Mouse (Mus musculus) urinary bladder, postnatal 36 days (tissue): ENCODE measurements at regions not wholly inside any gene's neighbourhood (a gene's known extent, or its start where the extent isn't known, plus 50 kb on each side); places are given as distances from the start of the nearest gene placed in this dataset.

ENCODE experiments used
- DNase-seq, 2 experiments: peaks; one replicate each; pipeline ENCODE4 v3.0.0; 2022; ENCODE audit warnings: low spot score in 2 of 2, mixed read lengths in 1 of 2

DNA sequence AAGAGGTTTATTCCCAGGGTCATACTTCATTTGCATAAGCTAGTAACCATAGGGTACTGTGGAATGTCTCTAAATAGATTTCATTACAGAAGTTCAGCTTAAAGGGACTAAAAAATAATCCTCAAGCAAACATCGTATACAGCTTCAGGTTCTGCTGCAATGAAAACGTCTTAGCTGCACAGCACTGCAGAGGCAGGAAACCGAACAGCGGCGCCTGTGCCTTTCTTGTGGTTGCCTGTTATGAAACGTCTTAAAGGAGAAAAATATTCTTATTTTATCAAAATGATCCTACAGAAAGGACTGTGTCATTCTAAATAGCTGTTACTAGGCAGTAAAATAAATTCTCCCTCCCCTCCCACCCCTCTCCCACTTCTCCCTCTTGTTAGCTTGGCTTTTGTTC, 226.0 kb upstream of the Fam241a start:
- DNase-seq, result no peak

GRCm38 (mm10) chr3:128120647-128121440, 224.7 kb upstream of the Fam241a start:
- DNase-seq, result no peak

DNA sequence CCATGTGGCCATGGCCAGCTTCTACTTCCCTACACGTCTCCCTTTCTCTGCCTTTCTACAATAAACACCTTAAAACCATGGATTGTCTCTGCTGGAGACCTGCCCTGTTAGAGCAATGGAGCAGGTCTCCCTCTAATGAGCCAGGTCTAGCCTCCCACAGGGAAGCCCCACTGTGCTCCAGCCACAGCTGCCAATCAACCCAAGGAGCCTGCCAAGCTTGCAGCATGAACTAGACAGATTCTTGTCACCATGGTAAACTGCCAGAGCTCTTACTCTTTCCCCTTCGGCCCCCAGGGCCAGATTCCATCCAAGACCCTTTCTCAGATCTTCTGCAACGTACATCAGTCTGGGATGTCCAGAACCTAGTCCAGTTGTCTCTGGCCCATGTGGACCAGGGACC, 217.1 kb upstream of the Fam241a start:
- no peak for DNase-seq

DNA sequence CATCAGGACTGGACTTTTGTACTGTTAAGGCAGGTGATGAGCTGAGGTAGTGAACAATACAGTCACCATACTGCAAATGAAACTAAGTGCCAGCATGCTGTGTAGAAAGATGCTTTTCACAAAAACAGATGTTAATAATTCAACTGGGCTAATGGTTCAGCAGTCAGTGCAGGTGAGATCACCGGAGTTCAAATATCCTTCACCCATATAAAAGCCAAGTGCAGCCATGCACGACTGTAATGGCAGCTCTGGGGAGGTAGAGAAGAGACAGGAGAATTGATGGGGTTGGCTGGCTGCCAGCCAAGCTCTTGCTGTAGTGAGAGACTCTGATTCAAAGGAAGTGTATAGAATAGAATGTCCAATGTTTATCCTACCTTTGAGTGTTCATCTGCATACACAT, 214.3 kb upstream of the Fam241a start:
- no peak for DNase-seq

GRCm38 (mm10) chr3:128104516-128104915, 208.4 kb upstream of the Fam241a start:
- DNase-seq, result no peak

DNA sequence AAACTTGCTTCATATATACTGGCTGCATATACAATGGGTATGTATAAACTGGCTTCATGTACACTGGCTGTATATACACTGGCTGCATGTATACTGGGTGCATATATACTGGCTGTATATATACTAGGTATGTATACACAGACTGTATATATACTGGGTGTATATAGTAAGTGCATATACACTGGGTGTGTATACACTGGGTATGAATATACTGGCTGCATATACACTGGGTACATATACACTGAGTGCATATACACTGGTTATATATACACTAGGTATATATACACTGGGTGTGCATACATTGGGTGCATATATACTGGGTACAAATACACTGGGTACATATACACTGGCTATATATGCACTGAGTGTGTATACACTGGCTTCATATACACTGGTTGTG, 196.9 kb upstream of the Fam241a start:
- no peak for DNase-seq

DNA sequence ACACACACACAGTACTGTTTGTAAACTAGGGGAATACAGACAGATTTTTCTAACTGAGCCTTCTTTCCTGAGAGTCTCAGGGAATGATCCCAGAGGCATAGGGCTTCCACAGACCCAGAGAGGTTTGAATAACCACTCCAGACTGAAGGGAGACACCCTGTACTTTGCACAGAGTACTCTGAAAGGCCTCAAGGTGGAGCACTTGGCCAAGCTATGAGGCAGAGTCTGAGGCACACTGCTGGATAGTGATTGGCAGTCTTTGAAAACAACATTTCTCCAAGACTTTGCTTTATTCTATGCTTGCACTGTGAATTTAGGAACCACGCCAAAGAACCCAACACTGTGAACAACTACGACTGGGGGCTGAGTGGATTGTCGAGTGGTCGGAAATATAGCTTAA, 192.1 kb upstream of the Fam241a start:
- peak in 1 of 2 experiments; percentile 25 for DNase-seq

GRCm38 (mm10) chr3:128087163-128087562, 191.0 kb upstream of the Fam241a start:
- DNase-seq, result no peak

- DNase-seq, result no peak
Measured at GRCm38 (mm10) chr3:128082463-128082862, 186.3 kb upstream of the Fam241a start.

- no peak for DNase-seq
Measured at GRCm38 (mm10) chr3:128081430-128081829, 185.3 kb upstream of the Fam241a start.

DNA sequence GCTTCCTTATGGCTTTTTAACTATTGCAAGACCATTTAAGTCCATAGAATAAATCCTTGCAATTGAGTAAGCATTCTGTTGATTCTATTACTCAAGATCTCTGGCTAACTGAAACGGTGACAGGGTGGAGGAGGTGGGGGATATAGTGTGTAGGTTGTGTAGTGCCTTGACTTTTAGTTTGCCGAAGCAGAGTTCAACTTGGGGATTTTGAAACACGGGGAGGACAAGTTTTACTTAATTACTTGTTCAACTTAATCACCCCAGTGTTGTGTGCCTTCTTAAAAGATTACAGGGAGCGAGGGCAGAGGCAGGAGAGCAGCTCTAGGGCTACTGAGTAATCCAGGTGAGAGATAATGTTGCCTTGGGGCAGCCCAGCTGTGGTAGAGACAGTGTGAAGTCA, 171.7 kb upstream of the Fam241a start:
- no peak for DNase-seq

DNA sequence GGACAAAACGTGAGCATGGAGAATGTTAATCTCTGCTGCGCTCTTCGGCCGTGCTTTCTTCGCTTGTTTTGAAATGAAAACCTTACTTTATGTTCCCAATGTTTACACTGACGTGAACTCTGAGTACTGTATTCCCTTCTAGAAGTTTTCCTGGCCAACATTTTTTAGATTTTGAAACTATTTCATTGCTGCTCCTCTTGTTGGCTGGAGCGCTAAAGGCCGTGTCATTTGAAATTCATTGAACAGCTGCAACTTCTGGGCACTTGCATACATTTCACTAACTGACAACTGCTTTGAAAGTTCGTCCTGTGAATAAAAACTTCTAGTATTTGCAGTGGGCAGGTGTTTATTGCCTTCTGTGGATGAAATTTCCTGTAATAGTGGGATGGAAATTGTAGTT, 157.9 kb upstream of the Fam241a start:
- DNase-seq, result no peak

DNA sequence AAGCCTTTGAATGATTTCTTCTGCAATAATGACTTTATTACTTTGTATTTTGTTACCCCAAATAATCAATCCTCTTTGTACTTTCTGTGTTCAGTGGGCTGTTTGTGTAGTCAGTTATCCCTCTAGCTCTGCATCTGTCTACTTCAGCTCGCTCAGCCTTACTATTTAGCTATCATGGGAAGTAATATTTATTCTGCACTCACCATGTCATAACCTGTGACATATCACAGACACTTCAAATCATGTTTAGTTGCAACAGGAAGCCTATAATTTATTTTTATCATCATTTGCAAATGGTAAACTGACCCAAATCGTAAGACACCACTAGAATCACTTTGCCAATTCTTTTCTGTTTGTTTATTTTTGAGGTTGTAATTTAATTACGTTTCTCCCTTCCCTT, 147.6 kb upstream of the Fam241a start:
- DNase-seq, result no peak

GRCm38 (mm10) chr3:128040407-128041115, 144.4 kb upstream of the Fam241a start:
- DNase-seq, result peak in 1 of 2 experiments; percentile 2

GRCm38 (mm10) chr3:128039185-128039584, 143.1 kb upstream of the Fam241a start:
- DNase-seq, result no peak

- DNase-seq, result no peak
Measured at GRCm38 (mm10) chr3:128036538-128036937, 140.4 kb upstream of the Fam241a start.

- no peak for DNase-seq
Measured at GRCm38 (mm10) chr3:128030352-128030751, 134.2 kb upstream of the Fam241a start.

DNA sequence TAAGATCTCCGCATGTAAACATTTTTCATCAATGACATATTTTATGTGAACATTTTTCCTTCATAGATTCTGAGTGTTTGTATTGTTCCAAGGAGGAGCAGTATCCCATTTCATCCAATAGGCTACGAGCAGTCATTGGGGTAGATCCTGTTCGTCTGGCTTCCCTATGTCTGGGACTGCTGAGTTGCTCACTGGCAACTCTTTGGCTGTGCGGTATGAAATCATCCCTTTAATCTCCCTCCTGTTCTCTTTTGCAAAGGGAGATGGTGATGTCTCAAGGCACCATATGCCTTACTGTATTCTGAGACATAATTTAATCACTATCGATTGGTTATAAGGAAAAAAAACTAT, 133.4 kb upstream of the Fam241a start:
- DNase-seq, result no peak

DNA sequence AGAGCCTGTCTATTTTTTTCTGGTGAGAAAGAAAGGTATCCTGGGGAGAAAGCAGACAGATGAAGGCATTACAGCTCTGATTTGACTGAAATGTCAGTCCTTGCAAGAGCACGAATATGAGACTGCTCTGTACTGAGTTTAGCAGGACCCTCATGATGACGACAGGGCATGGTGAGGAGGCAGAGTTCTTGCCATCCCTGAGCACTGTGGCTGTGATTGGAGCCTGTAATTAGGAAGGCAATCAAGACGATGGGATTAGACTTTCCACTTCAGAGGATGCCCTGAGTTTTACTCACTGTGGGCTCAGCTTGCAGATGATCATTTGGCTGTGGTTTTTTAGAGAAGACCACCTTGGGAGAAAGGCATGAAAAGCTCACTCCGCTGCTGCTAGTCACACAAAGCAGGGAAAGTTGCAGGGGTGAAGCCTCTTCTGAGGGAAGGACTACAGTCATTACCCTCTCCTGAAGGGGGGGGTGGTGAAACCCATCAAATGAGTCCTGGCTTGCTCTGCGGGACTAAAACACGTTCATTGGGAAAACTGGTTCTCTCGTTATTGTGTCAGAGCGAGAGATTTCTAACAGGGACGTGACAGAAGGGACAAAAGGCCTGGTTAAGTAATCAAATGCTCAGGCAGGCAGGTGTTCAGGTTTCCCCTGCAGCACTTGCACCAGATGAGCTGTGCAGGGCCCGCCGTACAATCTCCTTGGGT, 132.9 kb upstream of the Fam241a start:
- no peak for DNase-seq

DNA sequence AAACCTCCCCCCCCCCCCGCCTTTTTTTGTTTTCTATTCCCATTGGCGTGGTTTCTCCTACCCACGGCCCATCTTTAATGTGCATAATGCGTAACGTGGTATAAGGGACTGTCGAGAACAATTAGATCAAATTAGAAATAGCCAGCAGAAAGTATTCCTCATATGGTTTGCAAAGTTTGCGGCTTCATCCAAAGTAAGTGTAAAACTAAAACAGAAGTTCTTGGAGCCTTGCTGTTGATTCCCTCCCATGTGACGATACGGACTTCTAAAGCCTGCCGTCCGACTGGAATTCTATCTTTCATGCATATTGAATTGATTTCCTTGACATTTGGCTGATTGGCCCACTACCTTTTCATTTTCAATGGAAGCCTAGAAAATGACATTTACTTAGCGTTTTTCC, 128.7 kb upstream of the Fam241a start:
- no peak for DNase-seq

DNA sequence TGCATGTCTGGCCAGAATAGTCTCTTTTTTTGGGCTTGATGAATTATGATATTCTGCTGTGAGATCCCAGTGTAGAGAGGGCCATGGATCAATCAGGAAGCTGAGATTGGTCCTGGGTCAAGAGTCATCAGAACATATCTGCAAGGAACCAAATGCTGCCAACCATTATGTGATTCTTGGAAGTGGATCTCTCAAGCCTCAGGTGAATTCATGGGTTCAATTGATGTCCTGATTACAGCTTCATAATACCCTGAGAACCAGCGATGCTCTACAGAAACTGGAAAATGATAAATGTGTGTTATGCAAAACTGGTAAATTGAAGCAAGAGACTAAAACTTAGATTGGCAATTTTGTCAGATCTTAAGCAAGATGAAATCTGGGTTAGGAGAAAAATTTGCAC, 118.8 kb upstream of the Fam241a start:
- DNase-seq, result no peak

DNA sequence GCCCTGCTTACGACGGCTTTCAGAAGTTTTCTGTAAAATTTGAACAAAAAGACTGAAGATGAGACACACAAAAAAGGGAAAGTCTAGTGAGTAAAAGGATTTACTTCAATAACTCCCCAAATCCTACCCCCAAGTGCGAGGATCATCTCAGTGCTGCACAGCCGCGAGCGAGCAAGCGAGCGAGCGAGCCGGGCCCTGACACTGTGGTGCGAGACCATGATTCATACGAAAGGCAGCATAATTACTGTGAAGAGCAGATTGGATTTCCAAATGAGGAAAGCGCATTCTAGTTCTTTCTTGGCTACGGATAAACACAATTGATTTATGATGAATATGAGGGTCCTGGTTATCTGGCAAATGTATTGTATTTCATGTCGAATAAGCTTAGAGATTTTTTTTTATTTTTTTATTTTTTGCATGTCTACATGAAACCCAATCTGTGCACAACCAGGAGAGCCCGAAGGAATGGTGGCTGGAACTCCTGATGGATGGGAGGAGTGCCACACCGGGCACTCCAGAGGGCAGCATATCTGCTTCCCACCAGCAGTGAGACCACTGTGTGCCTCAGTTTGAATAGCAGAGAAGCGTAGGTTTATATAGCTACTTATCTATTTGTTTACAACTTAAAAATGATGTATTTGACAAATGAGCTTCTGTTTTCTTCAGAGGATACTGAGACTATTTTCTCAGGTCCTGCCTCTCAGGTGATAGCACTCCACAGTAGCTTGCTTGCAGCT, 106.9 kb upstream of the Fam241a start:
- no peak for DNase-seq
